14 mouse cellular contexts compared by ENCODE assay signal in genomic region chr10:80760596-80761524, GRCm38 (mm10). TPM values are rescaled to one million over a fixed set of nuclear protein-coding genes. Genes with fewer than 3 reads are reported as not detected.
A peak's percentile ranks its signal among the peaks of the same experiment; 100 is the strongest.
DNase-seq lines count a peak whose midpoint lies in the region; ATAC-seq and TF ChIP-seq lines count a peak whose summit lies in the region.
"Had no signal": no experiment of that assay in that cellular context is flagged by ENCODE, and none has a peak within 500 bp of the region (broad histone marks: within the 10 kb centered on the region; RNA-seq: fewer than 3 reads in every experiment).

No protein-coding gene starts in this region.

- no peak for TF ChIP-seq CTCF in forebrain, postnatal 0 days (IDR thresholded peaks at IDR 0.05; ENCODE audit: low read depth)
- TF ChIP-seq CTCF in kidney, postnatal 0 days (IDR thresholded peaks at IDR 0.05; ENCODE audit: low read depth): no peak

- no peaks in the 10 kb centered on the region for H3K9me3 ChIP-seq in forebrain, embryonic 13.5 days (replicated peaks)
- no peaks in the 10 kb centered on the region for H3K9me3 ChIP-seq in forebrain, postnatal 0 days (ENCODE audit: low read length)
- no peaks in the 10 kb centered on the region for H3K9me3 ChIP-seq in kidney, embryonic 16.5 days (ENCODE audit: low read length)
- no peaks in the 10 kb centered on the region for H3K9me3 ChIP-seq in kidney, postnatal 0 days (replicated peaks; ENCODE audit: low read length)

- ATAC-seq in forebrain, embryonic 13.5 days: no peak
- no peak for ATAC-seq in forebrain, postnatal 0 days
- ATAC-seq in kidney, embryonic 16.5 days (ENCODE audit: low FRiP score, low TSS enrichment): no peak
- no peak for ATAC-seq in kidney, postnatal 0 days (replicated peaks; ENCODE audit: low FRiP score, low read depth)
- ATAC-seq: CD4-positive, CD25-positive, alpha-beta regulatory T cell, adult 4 months had no signal

- H3K4me3 ChIP-seq in forebrain, embryonic 13.5 days: no peak overlapping the region
- no peak overlapping the region for H3K4me3 ChIP-seq in forebrain, postnatal 0 days (ENCODE audit: low read depth, low read length)
- no peak overlapping the region for H3K4me3 ChIP-seq in kidney, embryonic 16.5 days (ENCODE audit: low read length)
- H3K4me3 ChIP-seq in kidney, postnatal 0 days (replicated peaks; ENCODE audit: low read depth, low read length): no peak overlapping the region

- WGBS in forebrain, embryonic 13.5 days: 87% methylated on average over 4 of the region's 4 CpGs
- WGBS in forebrain, postnatal 0 days: 82% methylated on average over 4 of the region's 4 CpGs
- 84% methylated on average over 4 of the region's 4 CpGs for WGBS in kidney, embryonic 16.5 days
- 79% methylated on average over 4 of the region's 4 CpGs for WGBS in kidney, postnatal 0 days

- peaks cover 49% of the 10 kb centered on the region for H3K4me1 ChIP-seq in forebrain, embryonic 13.5 days
- peaks cover 17% of the 10 kb centered on the region for H3K4me1 ChIP-seq in forebrain, postnatal 0 days (ENCODE audit: insufficient read depth)
- H3K4me1 ChIP-seq in kidney, embryonic 16.5 days (ENCODE audit: insufficient read depth, low read length): peaks cover 35% of the 10 kb centered on the region
- peaks cover 29% of the 10 kb centered on the region for H3K4me1 ChIP-seq in kidney, postnatal 0 days (replicated peaks; ENCODE audit: insufficient read depth, low read length)

- H3K9ac ChIP-seq in forebrain, embryonic 13.5 days: 0 out of 2 replicates have a peak overlapping the region, but pooled peaks have one; percentile 8
- H3K9ac ChIP-seq in forebrain, postnatal 0 days: no peak overlapping the region
- H3K9ac ChIP-seq in kidney, embryonic 16.5 days (replicated peaks; ENCODE audit: low read length): no peak overlapping the region; the same call in 1 of the 2 replicates
- H3K9ac ChIP-seq in kidney, postnatal 0 days (ENCODE audit: low read depth, low read length): 0 out of 2 replicates have a peak overlapping the region, but pooled peaks have one; percentile 2

- H3K36me3 ChIP-seq in forebrain, embryonic 13.5 days (ENCODE audit: poor library complexity, severe bottlenecking): peaks cover 20% of the 10 kb centered on the region
- peaks cover 10% of the 10 kb centered on the region; the same call in 1 of the 2 replicates for H3K36me3 ChIP-seq in forebrain, postnatal 0 days (ENCODE audit: insufficient read depth)
- H3K36me3 ChIP-seq in kidney, embryonic 16.5 days (ENCODE audit: insufficient read depth, low read length): no peaks in the 10 kb centered on the region
- peaks cover 5% of the 10 kb centered on the region; the same call in 1 of the 2 replicates for H3K36me3 ChIP-seq in kidney, postnatal 0 days (ENCODE audit: insufficient read depth, low read length)

- H3K27ac ChIP-seq in forebrain, embryonic 13.5 days: no peak overlapping the region
- H3K27ac ChIP-seq in forebrain, postnatal 0 days (ENCODE audit: low read depth, low read length): no peak overlapping the region
- no peak overlapping the region for H3K27ac ChIP-seq in kidney, embryonic 16.5 days (ENCODE audit: low read length)
- no peak overlapping the region for H3K27ac ChIP-seq in kidney, postnatal 0 days

- no peak for DNase-seq in forebrain, postnatal 0 days
- DNase-seq in kidney, adult 11 months: peak; percentile 28
- DNase-seq in adrenal gland, postnatal 36 days: peak; percentile 64 to 73
- DNase-seq in kidney, postnatal 0 days (ENCODE audit: low spot score): no peak
- no peak for DNase-seq in right cerebral cortex, postnatal 25 days
- DNase-seq in thymus, postnatal 25 days: no peak
- DNase-seq: lung, adult 18-20 months had no signal

- H3K27me3 ChIP-seq in forebrain, embryonic 13.5 days: no peaks in the 10 kb centered on the region
- no peaks in the 10 kb centered on the region for H3K27me3 ChIP-seq in forebrain, postnatal 0 days (ENCODE audit: insufficient read depth, low read length)
- H3K27me3 ChIP-seq in kidney, embryonic 16.5 days (ENCODE audit: insufficient read depth, low read length): no peaks in the 10 kb centered on the region
- no peaks in the 10 kb centered on the region for H3K27me3 ChIP-seq in kidney, postnatal 0 days (ENCODE audit: insufficient read depth, low read length)

- H3K4me2 ChIP-seq in forebrain, embryonic 13.5 days: no peak overlapping the region
- H3K4me2 ChIP-seq in forebrain, postnatal 0 days (ENCODE audit: low read depth): no peak overlapping the region
- no peak overlapping the region for H3K4me2 ChIP-seq in kidney, embryonic 16.5 days (replicated peaks; ENCODE audit: low read depth, low read length)
- no peak overlapping the region for H3K4me2 ChIP-seq in kidney, postnatal 0 days (ENCODE audit: low read length)

RNA-seq across cellular contexts. Expression of gene Dot1l, which starts 5.9 kb away (rescaled TPM):
- polyA plus RNA-seq in forebrain, embryonic 13.5 days (2015; fragmentation: Nextera tagmentation; extraction: Ambion mirVana): 19.9 and 21.1 TPM in 2 replicates
- 15.9 and 21.7 TPM in 2 replicates for total RNA-seq in forebrain, postnatal 0 days (2014; rRNA removed)
- polyA plus RNA-seq in forebrain, postnatal 0 days (2015; fragmentation: Nextera tagmentation; extraction: Ambion mirVana): 5.7 and 8.5 TPM in 2 replicates
- 17.3 and 20.7 TPM in 2 replicates for polyA plus RNA-seq in kidney, embryonic 16.5 days (2015; fragmentation: Nextera tagmentation; extraction: Ambion mirVana)
- 10 to 100 TPM; 53.2 to 64.6 TPM for total RNA-seq in adrenal gland, postnatal 36 days (2021)
- polyA plus RNA-seq in kidney, postnatal 0 days (2015; fragmentation: Nextera tagmentation; extraction: Ambion mirVana): 9.7 and 9.9 TPM in 2 replicates

RNA-seq across cellular contexts. Expression of gene Ap3d1, which starts 18.8 kb away (rescaled TPM):
- polyA plus RNA-seq in forebrain, embryonic 13.5 days (2015; fragmentation: Nextera tagmentation; extraction: Ambion mirVana): 80.2 and 82.9 TPM in 2 replicates
- 137 and 176 TPM in 2 replicates for total RNA-seq in forebrain, postnatal 0 days (2014; rRNA removed)
- 63.8 and 87.7 TPM in 2 replicates for polyA plus RNA-seq in forebrain, postnatal 0 days (2015; fragmentation: Nextera tagmentation; extraction: Ambion mirVana)
- 67.7 and 68.8 TPM in 2 replicates for polyA plus RNA-seq in kidney, embryonic 16.5 days (2015; fragmentation: Nextera tagmentation; extraction: Ambion mirVana)
- 10 to 100 TPM; 80.3 to 99.6 TPM for total RNA-seq in adrenal gland, postnatal 36 days (2021)
- polyA plus RNA-seq in kidney, postnatal 0 days (2015; fragmentation: Nextera tagmentation; extraction: Ambion mirVana): 54.2 and 58.3 TPM in 2 replicates

RNA-seq across cellular contexts. Expression of gene Sf3a2, which starts 37.1 kb away (rescaled TPM):
- polyA plus RNA-seq in forebrain, embryonic 13.5 days (2015; fragmentation: Nextera tagmentation; extraction: Ambion mirVana): 63.5 and 67.3 TPM in 2 replicates
- 20.4 and 20.6 TPM in 2 replicates for total RNA-seq in forebrain, postnatal 0 days (2014; rRNA removed)
- 66.4 and 73.7 TPM in 2 replicates for polyA plus RNA-seq in forebrain, postnatal 0 days (2015; fragmentation: Nextera tagmentation; extraction: Ambion mirVana)
- polyA plus RNA-seq in kidney, embryonic 16.5 days (2015; fragmentation: Nextera tagmentation; extraction: Ambion mirVana): 71.2 and 87.3 TPM in 2 replicates
- total RNA-seq in adrenal gland, postnatal 36 days (2021): 10 to 100 TPM; 51.4 to 55.6 TPM
- polyA plus RNA-seq in kidney, postnatal 0 days (2015; fragmentation: Nextera tagmentation; extraction: Ambion mirVana): 57.1 and 61.9 TPM in 2 replicates

RNA-seq across cellular contexts. Expression of gene Plekhj1, which starts 37.6 kb away (rescaled TPM):
- polyA plus RNA-seq in forebrain, embryonic 13.5 days (2015; fragmentation: Nextera tagmentation; extraction: Ambion mirVana): 141 and 151 TPM in 2 replicates
- 81.1 and 89.0 TPM in 2 replicates for total RNA-seq in forebrain, postnatal 0 days (2014; rRNA removed)
- polyA plus RNA-seq in forebrain, postnatal 0 days (2015; fragmentation: Nextera tagmentation; extraction: Ambion mirVana): 96.8 and 107 TPM in 2 replicates
- 123 and 129 TPM in 2 replicates for polyA plus RNA-seq in kidney, embryonic 16.5 days (2015; fragmentation: Nextera tagmentation; extraction: Ambion mirVana)
- total RNA-seq in adrenal gland, postnatal 36 days (2021): 10 to 100 TPM; 84.6 to 86.8 TPM
- 83.7 and 86.6 TPM in 2 replicates for polyA plus RNA-seq in kidney, postnatal 0 days (2015; fragmentation: Nextera tagmentation; extraction: Ambion mirVana)

RNA-seq across cellular contexts. Expression of gene Amh, which starts 44.2 kb away (rescaled TPM):
- 0.13 TPM in 1 of 2 replicates, not detected in the other for polyA plus RNA-seq in forebrain, embryonic 13.5 days (2015; fragmentation: Nextera tagmentation; extraction: Ambion mirVana)
- total RNA-seq in forebrain, postnatal 0 days (2014; rRNA removed): 0.62 and 0.69 TPM in 2 replicates
- polyA plus RNA-seq in forebrain, postnatal 0 days (2015; fragmentation: Nextera tagmentation; extraction: Ambion mirVana): not detected in 2 replicates
- polyA plus RNA-seq in kidney, embryonic 16.5 days (2015; fragmentation: Nextera tagmentation; extraction: Ambion mirVana): 0.70 TPM in 1 of 2 replicates, not detected in the other
- total RNA-seq in adrenal gland, postnatal 36 days (2021): under 1 TPM; 0.40 to 0.83 TPM
- polyA plus RNA-seq in kidney, postnatal 0 days (2015; fragmentation: Nextera tagmentation; extraction: Ambion mirVana): 0.09 TPM in 1 of 2 replicates, not detected in the other
- total RNA-seq: common myeloid progenitor, adult 5-6 weeks; monocyte, adult 5-6 weeks had no signal
- polyA plus RNA-seq: CD4-positive, CD25-positive, alpha-beta regulatory T cell, adult 4 months; intestine, embryonic 14.5 days; stomach, embryonic 16.5 days had no signal

Comparison
In these comparisons a context has a peak if more than half of its experiments do, and no peak if none do; other contexts are left out.
1. H3K9ac ChIP-seq: peak in forebrain, embryonic 13.5 days (single experiment) and kidney, postnatal 0 days (single experiment); none in forebrain, postnatal 0 days (single experiment) and kidney, embryonic 16.5 days (single experiment).
2. DNase-seq: peak in kidney, adult 11 months (single experiment) and adrenal gland, postnatal 36 days (2 of 2); none in forebrain, postnatal 0 days (single experiment), kidney, postnatal 0 days (single experiment), right cerebral cortex, postnatal 25 days (single experiment) and thymus, postnatal 25 days (single experiment).